Mouse (Mus musculus) forebrain, embryonic 14.5 days (tissue): ENCODE results near the gene Lrrc2. TPM values are rescaled to one million over a fixed set of nuclear protein-coding genes. Genes with fewer than 3 reads are reported as not detected.
A peak's percentile ranks its signal among the peaks of the same experiment; 100 is the strongest.

Source experiments
- ATAC-seq: fragments of 200-750 bp; cut with Nextera tagmentation; 2 replicates; pipeline ENCODE4 v1.8.0; 2017; ENCODE audit warnings: mild to moderate bottlenecking, moderate library complexity
- DNase-seq: peaks from one replicate; pipeline ENCODE4 v3.0.0-alpha.2; 2015; ENCODE audit warnings: low spot score
- H3K27ac ChIP-seq: fragments of 300-500 bp; sonication (generic); 2 replicates; pipeline ENCODE4 v1.5.1; 2014; ENCODE audit warnings: low read depth, mild to moderate bottlenecking, control low read depth, low read length, moderate library complexity
- H3K27me3 ChIP-seq: fragments of 300-500 bp; sonication (generic); replicated peaks from 2 replicates; pipeline ENCODE4 v1.6.1; 2014; ENCODE audit warnings: low read length, control low read depth, mixed read lengths; ENCODE audit not compliant: control insufficient read depth, insufficient read depth
- H3K36me3 ChIP-seq: fragments of 300-500 bp; sonication (generic); 2 replicates; pipeline ENCODE4 v1.6.1; 2014; ENCODE audit warnings: low read length, control low read depth; ENCODE audit not compliant: control insufficient read depth, insufficient read depth
- H3K4me1 ChIP-seq: fragments of 300-500 bp; sonication (generic); 2 replicates; pipeline ENCODE4 v1.6.1; 2014; ENCODE audit warnings: antibody characterized with exemption, low read length, control low read depth; ENCODE audit not compliant: control insufficient read depth, insufficient read depth
- H3K4me2 ChIP-seq: fragments of 300-500 bp; sonication (generic); 2 replicates; pipeline ENCODE4 v1.6.1; 2014; ENCODE audit warnings: mild to moderate bottlenecking, control low read depth, low read length
- H3K4me3 ChIP-seq: fragments of 300-500 bp; sonication (generic); 2 replicates; pipeline ENCODE4 v1.5.1; 2014; ENCODE audit warnings: low read depth, low read length, control low read depth
- H3K9ac ChIP-seq: fragments of 300-500 bp; sonication (generic); 2 replicates; pipeline ENCODE4 v1.6.1; 2014; ENCODE audit warnings: mild to moderate bottlenecking, low read length, control low read depth, moderate library complexity
- H3K9me3 ChIP-seq: fragments of 300-500 bp; sonication (generic); replicated peaks from 2 replicates; pipeline ENCODE4 v1.6.1; 2016; ENCODE audit warnings: low read length, control low read depth, mixed read lengths; ENCODE audit not compliant: control insufficient read depth
- WGBS: fragments of 180-500 bp; shearing (Covaris S2); extraction: QIAGEN DNeasy Blood & Tissue Kit; methylation state at CpG from one replicate; pipeline ENCODE4 v1.1.7; 2014; 5-methylcytosine and 5-hydroxymethylcytosine counted together
- polyA plus RNA-seq: library from polyadenylated mRNA; unstranded; fragments of >200 nt; fragmentation: Nextera tagmentation; extraction: Ambion mirVana; gene quantifications from 2 replicates; pipeline ENCODE4 v1.2.1, GENCODE M21; 2014

Lrrc2 gene
- 0.33 and 0.37 TPM in 2 replicates for polyA plus RNA-seq

- no peak for ATAC-seq
- no peaks in the 10 kb centered on the region for H3K9me3 ChIP-seq
- H3K27ac ChIP-seq = no peak within 1 kb of the TSS
- H3K27me3 ChIP-seq = peaks cover 12% of the 10 kb centered on the region; the same call in 1 of the 2 replicates
- no peak within 1 kb of the TSS for H3K9ac ChIP-seq
- H3K36me3 ChIP-seq = no peaks in the 10 kb centered on the region
- no peak within 1 kb of the TSS for H3K4me3 ChIP-seq
- no peak for DNase-seq
- WGBS = 92% methylated on average over 11 of the region's 11 CpGs
- no peak within 1 kb of the TSS for H3K4me2 ChIP-seq
- 0 out of 2 replicates have a peak, but pooled peaks cover 6% of the 10 kb centered on the region for H3K4me1 ChIP-seq
Observed at GRCm38 (mm10) chr9:110951397-110951796, at the start of gene Lrrc2. Lrrc2 (plus strand) TSS chr9:110951545.

GRCm38 (mm10) chr9:110902271-110902670, 49.1 kb upstream of the Lrrc2 start:
- Histone ChIP-seq H3K9me3 (no peaks in the 10 kb centered on the region), H3K4me1 (no peaks in the 10 kb centered on the region), H3K27ac (no peak overlapping the region), H3K4me3 (no peak overlapping the region), H3K9ac (no peak overlapping the region), H3K36me3 (no peaks in the 10 kb centered on the region), H3K27me3 (no peaks in the 10 kb centered on the region), H3K4me2 (no peak overlapping the region)
- ATAC-seq (no peak), DNase-seq (peak; percentile 49)
- WGBS = 77% methylated on average over 4 of the region's 4 CpGs

GRCm38 (mm10) chr9:110907201-110907837, 44.0 kb upstream of the Lrrc2 start:
- Histone ChIP-seq H3K4me3 (no peak overlapping the region), H3K27ac (no peak overlapping the region), H3K36me3 (no peaks in the 10 kb centered on the region), H3K27me3 (no peaks in the 10 kb centered on the region), H3K4me1 (no peaks in the 10 kb centered on the region), H3K9ac (no peak overlapping the region), H3K9me3 (no peaks in the 10 kb centered on the region), H3K4me2 (no peak overlapping the region)
- 93% methylated on average over 11 of the region's 11 CpGs for WGBS
- no peak for DNase-seq
- ATAC-seq = no peak

- Histone ChIP-seq H3K36me3 (no peaks in the 10 kb centered on the region), H3K27ac (no peak overlapping the region), H3K9ac (no peak overlapping the region), H3K4me3 (no peak overlapping the region), H3K4me2 (no peak overlapping the region), H3K27me3 (no peaks in the 10 kb centered on the region), H3K4me1 (no peaks in the 10 kb centered on the region), H3K9me3 (no peaks in the 10 kb centered on the region)
- WGBS = 78% methylated on average over 4 of the region's 4 CpGs
- DNase-seq (no peak), ATAC-seq (no peak)
Observed at GRCm38 (mm10) chr9:110907838-110908630, 43.3 kb upstream of the Lrrc2 start.

GRCm38 (mm10) chr9:110908631-110909016, 42.7 kb upstream of the Lrrc2 start:
- DNase-seq (no peak), ATAC-seq (no peak)
- no peaks in the 10 kb centered on the region for H3K4me1 ChIP-seq
- H3K9ac ChIP-seq = no peak overlapping the region
- H3K27ac ChIP-seq = no peak overlapping the region
- H3K4me2 ChIP-seq = no peak overlapping the region
- H3K27me3 ChIP-seq = no peaks in the 10 kb centered on the region
- no peak overlapping the region for H3K4me3 ChIP-seq
- no peaks in the 10 kb centered on the region for H3K36me3 ChIP-seq
- H3K9me3 ChIP-seq = no peaks in the 10 kb centered on the region
- 91% methylated on average over 3 of the region's 3 CpGs for WGBS

GRCm38 (mm10) chr9:110909371-110909967, 41.9 kb upstream of the Lrrc2 start:
- H3K36me3 ChIP-seq = no peaks in the 10 kb centered on the region
- H3K4me3 ChIP-seq = no peak overlapping the region
- 75% methylated on average over 6 of the region's 6 CpGs for WGBS
- no peaks in the 10 kb centered on the region for H3K9me3 ChIP-seq
- no peak overlapping the region for H3K4me2 ChIP-seq
- H3K4me1 ChIP-seq = no peaks in the 10 kb centered on the region
- DNase-seq (no peak), ATAC-seq (no peak)
- H3K27ac ChIP-seq = no peak overlapping the region
- no peak overlapping the region for H3K9ac ChIP-seq
- no peaks in the 10 kb centered on the region for H3K27me3 ChIP-seq

GRCm38 (mm10) chr9:110914631-110915236, 36.6 kb upstream of the Lrrc2 start:
- Histone ChIP-seq H3K4me2 (no peak overlapping the region), H3K4me1 (no peaks in the 10 kb centered on the region), H3K9me3 (no peaks in the 10 kb centered on the region), H3K9ac (no peak overlapping the region), H3K27me3 (no peaks in the 10 kb centered on the region), H3K4me3 (no peak overlapping the region), H3K36me3 (no peaks in the 10 kb centered on the region), H3K27ac (no peak overlapping the region)
- ATAC-seq (no peak), DNase-seq (no peak)
- 63% methylated on average over 21 of the region's 21 CpGs for WGBS

- H3K9ac ChIP-seq = no peak overlapping the region
- H3K36me3 ChIP-seq = no peaks in the 10 kb centered on the region
- H3K4me1 ChIP-seq = no peaks in the 10 kb centered on the region
- H3K4me2 ChIP-seq = no peak overlapping the region
- ATAC-seq (no peak), DNase-seq (no peak)
- H3K4me3 ChIP-seq = no peak overlapping the region
- no peaks in the 10 kb centered on the region for H3K27me3 ChIP-seq
- H3K27ac ChIP-seq = no peak overlapping the region
- no peaks in the 10 kb centered on the region for H3K9me3 ChIP-seq
- 75% methylated on average over 8 of the region's 8 CpGs for WGBS
Observed at GRCm38 (mm10) chr9:110915466-110915865, 35.9 kb upstream of the Lrrc2 start.
